Mouse (Mus musculus): ENCODE measurements at regions not wholly inside any gene's neighbourhood (a gene's known extent, or its start where the extent isn't known, plus 50 kb on each side); places are given as distances from the start of the nearest gene placed in this dataset.
A peak's percentile ranks its signal among the peaks of the same experiment; 100 is the strongest.

DNA sequence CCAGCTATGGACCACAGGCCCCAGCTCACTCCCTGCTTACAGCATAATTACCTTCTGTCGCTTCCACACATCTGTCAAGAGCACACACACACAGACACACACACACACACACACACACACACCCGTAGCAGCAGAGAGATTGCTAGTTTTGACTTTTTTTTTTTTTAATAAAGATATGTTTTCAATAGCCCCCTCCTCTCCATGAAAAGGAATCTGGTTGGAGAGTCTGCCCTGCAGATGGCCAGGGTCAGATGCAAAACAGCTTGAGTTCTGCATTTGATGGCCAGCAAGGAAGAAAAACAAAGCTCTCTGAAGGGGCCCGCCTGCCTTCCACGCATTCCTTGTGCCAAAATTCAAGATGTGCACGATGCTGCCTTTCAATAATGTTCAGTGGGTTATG is 99.8 kb upstream of the Castor2 start:
- Histone ChIP-seq H3K36me3 (no peaks in the 10 kb centered on the region), H3K27me3 (peaks cover 37% of the 10 kb centered on the region; the same call in 1 of the 2 replicates), H3K4me1 (replicated peaks) (peaks cover 15% of the 10 kb centered on the region), H3K4me2 (replicated peaks) (no peak overlapping the region), H3K9ac (replicated peaks) (no peak overlapping the region), H3K27ac (no peak overlapping the region), H3K9me3 (no peaks in the 10 kb centered on the region), H3K4me3 (replicated peaks) (no peak overlapping the region)
- no peak for ATAC-seq
- 7% methylated on average over 5 of the region's 5 CpGs for WGBS

- Histone ChIP-seq H3K9ac (replicated peaks) (no peak overlapping the region), H3K4me1 (replicated peaks) (peaks cover 13% of the 10 kb centered on the region), H3K27ac (0 out of 2 replicates have a peak overlapping the region, but pooled peaks have one; percentile 5), H3K9me3 (no peaks in the 10 kb centered on the region; the same call in 1 of the 2 replicates), H3K27me3 (peaks cover 35% of the 10 kb centered on the region), H3K4me3 (replicated peaks) (no peak overlapping the region), H3K36me3 (no peaks in the 10 kb centered on the region), H3K4me2 (replicated peaks) (no peak overlapping the region)
- 34% methylated on average over 2 of the region's 2 CpGs for WGBS
- ATAC-seq, result no peak
Observed at GRCm38 (mm10) chr5:133991994-133992393, 107.5 kb upstream of the Castor2 start.

DNA sequence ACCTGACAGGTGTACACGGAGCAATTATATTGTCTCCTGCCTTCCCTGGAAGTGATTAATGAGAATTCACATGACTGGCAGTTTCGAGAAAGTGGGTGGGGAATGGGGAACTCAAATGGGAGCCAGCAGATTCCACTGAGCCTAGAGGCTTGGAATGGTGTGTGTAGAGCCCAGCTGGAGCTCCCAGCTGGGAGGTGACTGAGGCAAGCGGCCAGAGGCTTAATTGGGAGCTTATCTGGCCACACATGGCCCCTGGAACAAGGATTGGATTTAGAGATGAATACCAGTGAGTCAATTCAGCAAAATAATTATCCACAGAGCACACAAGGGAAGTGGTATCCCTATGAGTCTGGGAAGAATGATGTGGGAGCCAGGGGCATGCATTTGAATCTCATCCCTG is 108.0 kb upstream of the Castor2 start:
- peaks cover 40% of the 10 kb centered on the region for H3K27me3 ChIP-seq
- no peak overlapping the region for H3K9ac ChIP-seq (replicated peaks)
- no peak overlapping the region for H3K4me2 ChIP-seq (replicated peaks)
- H3K9me3 ChIP-seq, result no peaks in the 10 kb centered on the region; the same call in 1 of the 2 replicates
- peaks cover 13% of the 10 kb centered on the region for H3K4me1 ChIP-seq (replicated peaks)
- ATAC-seq, result peak; percentile 50; the same call in 1 of the 2 replicates
- H3K27ac ChIP-seq, result 0 out of 2 replicates have a peak overlapping the region, but pooled peaks have one; percentile 5
- 6% methylated on average over 3 of the region's 3 CpGs for WGBS
- H3K36me3 ChIP-seq, result no peaks in the 10 kb centered on the region
- no peak overlapping the region for H3K4me3 ChIP-seq (replicated peaks)

- no peaks in the 10 kb centered on the region for H3K36me3 ChIP-seq
- H3K4me3 ChIP-seq (replicated peaks), result no peak overlapping the region
- peak overlapping the region; percentile 24 for H3K4me2 ChIP-seq (replicated peaks)
- under 1% methylated on average over 15 of the region's 15 CpGs for WGBS
- H3K27me3 ChIP-seq, result peaks cover 85% of the 10 kb centered on the region
- peak; percentile 91 for ATAC-seq
- H3K9ac ChIP-seq (replicated peaks), result 0 out of 2 replicates have a peak overlapping the region, but pooled peaks have one; percentile 0
- no peak overlapping the region for H3K27ac ChIP-seq
- H3K9me3 ChIP-seq, result no peaks in the 10 kb centered on the region; the same call in 1 of the 2 replicates
- peaks cover 24% of the 10 kb centered on the region for H3K4me1 ChIP-seq (replicated peaks)
Observed at GRCm38 (mm10) chr5:133983249-133983966, 116.1 kb upstream of the Castor2 start.

DNA sequence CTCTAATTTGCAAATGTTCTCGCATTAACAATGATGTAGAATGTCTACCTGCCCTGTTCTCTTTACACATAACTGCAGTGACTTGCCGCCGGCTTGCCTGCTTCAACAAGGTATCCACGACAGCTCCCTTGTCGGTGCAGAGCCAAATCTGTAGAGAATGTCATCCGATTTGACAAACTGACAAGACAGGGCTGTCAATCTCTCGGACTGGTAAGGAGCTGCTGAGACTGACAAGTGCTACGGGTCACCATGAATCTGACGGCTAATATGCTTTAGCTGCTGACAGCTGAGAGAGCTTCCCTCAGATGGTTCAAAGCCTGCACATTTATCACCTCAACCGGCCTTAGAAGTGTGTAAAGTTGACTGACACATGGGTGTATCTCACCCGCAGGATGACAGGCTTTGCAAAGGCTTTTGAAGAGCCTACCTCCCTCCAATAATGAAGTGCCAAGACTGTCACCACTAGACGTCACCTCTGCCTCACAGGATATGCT is 129.0 kb upstream of the Castor2 start:
- H3K4me2 ChIP-seq (replicated peaks), result no peak overlapping the region
- no peaks in the 10 kb centered on the region; the same call in 1 of the 2 replicates for H3K4me1 ChIP-seq (replicated peaks)
- H3K27me3 ChIP-seq, result peaks cover 13% of the 10 kb centered on the region
- H3K36me3 ChIP-seq, result no peaks in the 10 kb centered on the region
- H3K4me3 ChIP-seq (replicated peaks), result no peak overlapping the region
- H3K27ac ChIP-seq, result no peak overlapping the region
- H3K9me3 ChIP-seq, result peaks cover 12% of the 10 kb centered on the region
- 74% methylated on average over 12 of the region's 12 CpGs for WGBS
- H3K9ac ChIP-seq (replicated peaks), result no peak overlapping the region
- ATAC-seq, result no peak

GRCm38 (mm10) chr5:133963301-133963700 is 136.2 kb upstream of the Castor2 start:
- Histone ChIP-seq H3K9ac (replicated peaks) (no peak overlapping the region), H3K4me3 (replicated peaks) (no peak overlapping the region), H3K4me1 (replicated peaks) (no peaks in the 10 kb centered on the region), H3K36me3 (no peaks in the 10 kb centered on the region), H3K27ac (no peak overlapping the region), H3K4me2 (replicated peaks) (no peak overlapping the region), H3K9me3 (peaks cover 12% of the 10 kb centered on the region), H3K27me3 (no peaks in the 10 kb centered on the region)
- WGBS, result 86% methylated on average over 5 of the region's 5 CpGs
- no peak for ATAC-seq

DNA sequence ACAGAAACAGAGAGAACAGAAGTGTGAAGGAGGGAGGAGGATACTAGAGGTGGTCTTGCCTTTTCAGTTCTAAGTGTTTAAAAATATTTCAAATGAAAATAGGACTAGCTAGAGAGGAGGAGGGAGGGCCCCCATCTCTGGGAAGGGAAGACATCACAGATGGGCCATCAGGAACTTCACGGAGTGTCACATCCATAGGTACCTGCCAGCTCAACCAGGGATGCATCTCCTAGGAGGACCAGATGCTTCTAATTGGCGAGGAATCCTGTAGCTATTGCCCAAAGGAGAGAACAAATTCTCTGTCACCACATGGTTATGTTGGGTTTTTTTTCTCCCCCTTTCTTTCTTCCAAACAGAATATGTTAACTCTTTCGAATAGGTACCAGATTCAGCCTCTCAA is 158.7 kb upstream of the Castor2 start:
- Histone ChIP-seq H3K4me1 (replicated peaks) (peaks cover 14% of the 10 kb centered on the region), H3K4me3 (replicated peaks) (no peak overlapping the region), H3K27ac (no peak overlapping the region), H3K9ac (replicated peaks) (no peak overlapping the region), H3K36me3 (no peaks in the 10 kb centered on the region), H3K4me2 (replicated peaks) (no peak overlapping the region), H3K27me3 (no peaks in the 10 kb centered on the region), H3K9me3 (no peaks in the 10 kb centered on the region)
- no peak for ATAC-seq
- WGBS, result 84% methylated on average over 3 of the region's 3 CpGs

DNA sequence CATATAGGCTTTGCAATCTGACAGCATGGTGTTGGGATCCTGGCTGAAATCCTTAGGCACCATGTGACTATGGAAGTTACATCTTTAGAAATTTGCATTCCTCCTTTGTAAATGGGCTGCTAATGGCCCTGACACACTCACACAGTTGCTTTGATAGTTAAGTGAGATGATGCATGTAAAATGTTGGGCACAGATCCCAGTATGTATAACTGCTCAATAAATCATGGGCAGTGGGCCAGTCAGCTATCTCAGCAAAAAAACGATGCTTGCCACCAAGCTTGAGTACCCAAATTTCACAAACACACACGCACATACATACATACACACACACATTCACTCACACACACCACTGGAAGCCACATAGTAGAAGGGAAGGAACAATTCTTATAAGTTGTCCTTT is 159.5 kb upstream of the Castor2 start:
- H3K9me3 ChIP-seq, result no peaks in the 10 kb centered on the region
- no peak for ATAC-seq
- H3K27ac ChIP-seq, result no peak overlapping the region
- peaks cover 14% of the 10 kb centered on the region for H3K4me1 ChIP-seq (replicated peaks)
- no peak overlapping the region for H3K4me3 ChIP-seq (replicated peaks)
- no peak overlapping the region for H3K4me2 ChIP-seq (replicated peaks)
- H3K27me3 ChIP-seq, result no peaks in the 10 kb centered on the region
- H3K9ac ChIP-seq (replicated peaks), result no peak overlapping the region
- no peaks in the 10 kb centered on the region for H3K36me3 ChIP-seq
- 94% methylated on average over 2 of the region's 2 CpGs for WGBS

- Histone ChIP-seq H3K27ac (peak overlapping the region; percentile 48), H3K27me3 (no peaks in the 10 kb centered on the region), H3K4me1 (replicated peaks) (peaks cover 14% of the 10 kb centered on the region), H3K4me2 (replicated peaks) (no peak overlapping the region), H3K9me3 (no peaks in the 10 kb centered on the region), H3K36me3 (no peaks in the 10 kb centered on the region), H3K4me3 (replicated peaks) (no peak overlapping the region), H3K9ac (replicated peaks) (no peak overlapping the region)
- WGBS, result 49% methylated on average over 9 of the region's 9 CpGs
- ATAC-seq, result 0 out of 2 replicates have a peak, but pooled peaks have one; percentile 50
Observed at GRCm38 (mm10) chr5:133937967-133938918, 161.3 kb upstream of the Castor2 start.

DNA sequence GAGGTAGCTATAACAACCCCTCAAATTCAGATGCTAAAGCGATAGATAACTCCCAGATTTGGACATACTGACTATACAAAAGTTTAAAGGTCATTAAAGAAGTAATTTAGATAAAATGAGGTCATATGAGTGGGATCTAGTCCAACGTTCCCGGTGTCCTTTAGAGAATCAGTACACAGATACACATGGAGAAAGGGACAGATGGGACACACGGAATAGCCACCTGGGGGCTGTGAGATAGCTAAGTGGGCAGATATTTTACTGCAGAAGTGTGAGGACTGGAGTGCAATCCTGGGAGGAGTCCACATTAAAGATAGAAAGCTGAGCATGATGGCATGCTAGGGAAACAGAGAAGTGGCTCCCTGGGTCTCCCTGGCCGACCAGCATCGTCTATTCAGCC is 164.1 kb upstream of the Castor2 start:
- 90% methylated on average over 6 of the region's 6 CpGs for WGBS
- no peak overlapping the region for H3K4me3 ChIP-seq (replicated peaks)
- H3K9ac ChIP-seq (replicated peaks), result no peak overlapping the region
- H3K27ac ChIP-seq, result no peak overlapping the region
- H3K27me3 ChIP-seq, result no peaks in the 10 kb centered on the region
- no peak overlapping the region for H3K4me2 ChIP-seq (replicated peaks)
- no peaks in the 10 kb centered on the region for H3K36me3 ChIP-seq
- H3K9me3 ChIP-seq, result no peaks in the 10 kb centered on the region
- H3K4me1 ChIP-seq (replicated peaks), result peaks cover 14% of the 10 kb centered on the region
- ATAC-seq, result no peak

DNA sequence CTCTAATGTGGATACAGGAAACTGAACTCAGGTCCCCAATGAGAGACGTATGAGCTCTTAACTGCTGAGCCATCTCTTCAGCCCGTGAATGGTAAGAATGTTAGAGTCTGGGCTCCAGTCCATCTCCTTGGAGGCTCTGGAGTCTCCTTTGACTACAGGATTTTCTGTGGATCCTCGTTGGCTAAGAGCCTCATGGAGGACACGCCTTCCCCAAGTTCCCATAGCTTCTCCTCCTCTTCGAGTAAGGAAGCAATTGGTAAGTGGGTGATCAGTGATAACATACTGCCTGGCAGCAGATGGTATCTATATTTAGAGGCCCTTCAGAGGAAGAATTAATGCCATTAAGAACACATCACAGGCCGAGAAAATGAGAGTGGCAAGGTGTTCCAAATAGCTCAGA is 164.5 kb upstream of the Castor2 start:
- no peak for ATAC-seq
- Histone ChIP-seq H3K4me2 (replicated peaks) (no peak overlapping the region), H3K27ac (no peak overlapping the region), H3K36me3 (no peaks in the 10 kb centered on the region), H3K4me1 (replicated peaks) (peaks cover 14% of the 10 kb centered on the region), H3K9ac (replicated peaks) (no peak overlapping the region), H3K9me3 (no peaks in the 10 kb centered on the region), H3K27me3 (no peaks in the 10 kb centered on the region), H3K4me3 (replicated peaks) (no peak overlapping the region)
- WGBS, result 86% methylated on average over 6 of the region's 6 CpGs

DNA sequence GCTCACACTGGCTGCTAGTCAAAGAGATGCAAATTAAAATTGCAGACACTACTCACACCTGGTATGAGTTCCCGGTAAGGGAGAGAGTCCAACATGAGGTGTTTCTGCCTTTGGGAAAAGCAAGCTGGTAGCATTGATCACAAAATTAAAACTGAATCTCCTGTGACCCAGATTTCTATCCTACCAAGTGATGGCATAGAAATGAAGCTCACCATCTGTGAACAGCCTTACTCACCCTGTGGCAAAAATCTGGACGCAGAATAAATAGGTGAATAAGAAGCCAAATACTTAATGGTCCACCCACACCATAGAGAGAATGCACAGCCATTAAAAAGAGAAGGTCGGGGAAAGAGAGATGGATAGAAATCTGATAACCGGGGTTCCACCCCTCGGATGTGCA is 169.4 kb upstream of the Castor2 start:
- WGBS, result 88% methylated on average over 5 of the region's 5 CpGs
- H3K36me3 ChIP-seq, result no peaks in the 10 kb centered on the region
- H3K9me3 ChIP-seq, result no peaks in the 10 kb centered on the region
- H3K4me3 ChIP-seq (replicated peaks), result no peak overlapping the region
- H3K4me1 ChIP-seq (replicated peaks), result 0 out of 2 replicates have a peak, but pooled peaks cover 5% of the 10 kb centered on the region
- no peak overlapping the region for H3K9ac ChIP-seq (replicated peaks)
- ATAC-seq, result no peak
- H3K27me3 ChIP-seq, result no peaks in the 10 kb centered on the region
- no peak overlapping the region for H3K4me2 ChIP-seq (replicated peaks)
- H3K27ac ChIP-seq, result no peak overlapping the region
